Mouse (Mus musculus): ENCODE data around the gene Acyp1. TPM values are rescaled to one million over a fixed set of nuclear protein-coding genes. Genes with fewer than 3 reads are reported as not detected.

Gene Acyp1
- polyA plus RNA-seq, 2 experiments: 27.1 to 68.5 TPM

DNA sequence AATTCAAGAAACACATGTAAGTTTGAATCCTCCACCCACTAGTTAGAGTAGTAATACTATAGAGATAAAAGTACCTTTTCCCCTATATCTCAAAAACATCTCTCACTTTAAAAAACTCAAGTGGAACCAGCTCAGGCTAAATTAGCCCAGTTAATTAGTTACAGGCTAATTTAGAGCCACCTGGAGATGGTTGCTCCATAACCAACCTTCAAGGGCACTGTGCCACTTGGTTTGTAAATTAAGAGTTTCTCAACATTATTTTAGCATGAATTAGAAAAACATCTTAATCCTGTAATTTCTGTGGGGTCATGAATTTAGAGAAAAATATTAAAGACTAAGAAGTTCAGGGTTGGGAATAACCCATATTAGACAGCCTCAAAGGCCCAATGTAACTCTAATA lies 3.3 kb upstream of the Acyp1 start:
- Histone ChIP-seq H3K4me1 (replicated peaks; ENCODE audit: control insufficient read depth in 2 of 2, insufficient read depth in 2 of 2, low read length in 1 of 2) (no peaks in the 10 kb centered on the region; a peak in 1 of 4 replicates), H3K36me3 (replicated peaks; ENCODE audit: control insufficient read depth, insufficient read depth, low read depth) (no peaks in the 10 kb centered on the region), H3K9ac (replicated peaks) (no peak overlapping the region), H3K4me2 (ENCODE audit: low read depth) (no peak overlapping the region), H3K27ac (no peak overlapping the region), H3K9me3 (ENCODE audit: control insufficient read depth, low read length) (no peaks in the 10 kb centered on the region; the same call in 1 of the 2 replicates), H3K27me3 (ENCODE audit: control insufficient read depth, insufficient read depth, low read length) (peaks cover 13% of the 10 kb centered on the region), H3K4me3 (ENCODE audit: insufficient read depth in 1 of 2, low read depth in 2 of 2, low read length in 2 of 2) (no peak overlapping the region)
- ATAC-seq (ENCODE audit: insufficient read depth): no peak
- DNase-seq (ENCODE audit: low read depth in 3 of 3, low spot score in 3 of 3): no peak
- no peak for TF ChIP-seq CTCF (IDR thresholded peaks at IDR 0.05; ENCODE audit: low read depth)
- TF ChIP-seq EP300 (IDR thresholded peaks at IDR 0.05; ENCODE audit: low read depth): no peak

DNA sequence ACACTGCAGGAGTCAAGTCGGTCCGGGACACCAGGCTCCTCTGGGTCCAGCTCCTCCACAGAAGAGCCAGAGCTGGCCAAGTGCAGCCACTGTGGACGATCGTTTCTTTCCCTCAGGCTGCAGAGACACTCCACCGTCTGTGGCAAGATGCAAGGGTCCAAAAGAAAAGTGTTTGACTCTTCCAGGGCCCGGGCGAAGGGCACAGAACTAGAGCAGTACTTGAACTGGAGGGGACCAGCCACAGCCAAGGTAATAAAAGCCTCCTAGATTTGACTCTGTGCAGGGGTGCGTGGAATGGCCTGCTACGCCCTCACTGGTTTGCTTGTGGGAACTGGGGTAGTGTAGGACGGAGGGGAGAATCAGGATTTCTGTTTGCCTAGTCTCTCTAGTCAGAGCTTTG lies 2.4 kb upstream of the Acyp1 start:
- WGBS (ENCODE audit: insufficient replicate concordance): 75% methylated on average over 10 of the region's 10 CpGs
- Histone ChIP-seq H3K4me2 (ENCODE audit: low read depth) (no peak overlapping the region), H3K9me3 (ENCODE audit: control insufficient read depth, low read length) (no peaks in the 10 kb centered on the region; the same call in 1 of the 2 replicates), H3K4me1 (replicated peaks; ENCODE audit: control insufficient read depth in 2 of 2, insufficient read depth in 2 of 2, low read length in 1 of 2) (no peaks in the 10 kb centered on the region; a peak in 1 of 4 replicates), H3K4me3 (ENCODE audit: insufficient read depth in 1 of 2, low read depth in 2 of 2, low read length in 2 of 2) (no peak overlapping the region), H3K9ac (replicated peaks) (no peak overlapping the region), H3K36me3 (replicated peaks; ENCODE audit: control insufficient read depth, insufficient read depth, low read depth) (no peaks in the 10 kb centered on the region), H3K27me3 (ENCODE audit: control insufficient read depth, insufficient read depth, low read length) (peaks cover 13% of the 10 kb centered on the region), H3K27ac (no peak overlapping the region)
- ATAC-seq (ENCODE audit: insufficient read depth): no peak
- TF ChIP-seq CTCF (IDR thresholded peaks at IDR 0.05; ENCODE audit: low read depth) (no peak), EP300 (IDR thresholded peaks at IDR 0.05; ENCODE audit: low read depth) (no peak)
- no peak for DNase-seq (ENCODE audit: low read depth in 3 of 3, low spot score in 3 of 3)

DNA sequence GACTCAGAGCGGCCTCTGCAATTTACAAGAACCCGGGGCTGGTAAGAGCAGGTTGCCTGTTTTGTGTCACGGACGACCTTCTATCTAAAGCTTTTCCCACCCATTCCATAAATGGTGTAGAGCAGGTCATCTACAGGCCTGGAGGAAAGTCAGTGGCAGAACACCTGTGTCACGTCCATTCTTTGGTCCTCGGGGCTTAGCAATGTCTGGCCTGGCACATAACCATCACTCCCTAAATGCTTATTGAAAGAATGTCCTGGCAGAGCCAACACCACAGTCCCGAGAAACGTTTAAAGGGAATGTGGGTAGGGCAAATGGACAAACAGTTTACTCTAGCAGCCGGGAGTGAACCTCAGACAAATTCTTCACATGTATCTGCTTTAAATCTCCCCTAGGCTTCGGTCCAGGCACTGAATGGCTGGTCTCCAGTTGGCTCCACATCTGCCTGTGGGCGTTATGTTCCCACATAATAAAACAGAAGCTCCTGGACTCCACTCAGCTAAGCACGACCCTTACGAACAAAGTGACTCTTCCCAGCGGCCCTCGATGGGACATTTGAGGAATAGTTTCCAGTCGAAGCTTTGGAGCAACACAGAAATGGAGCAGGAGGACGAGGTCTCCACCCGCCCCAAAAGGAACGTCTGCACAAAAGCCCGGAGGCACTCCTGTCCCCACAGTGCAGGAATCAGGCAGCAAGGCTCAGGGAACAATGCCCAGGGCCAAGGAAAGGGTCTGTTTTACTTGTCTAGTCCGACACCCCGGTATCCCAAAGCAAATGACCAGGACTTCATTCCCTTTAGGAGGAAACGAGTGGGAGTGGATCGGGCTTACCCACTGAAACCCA lies 1.1 kb upstream of the Acyp1 start:
- H3K4me1 ChIP-seq (replicated peaks; ENCODE audit: control insufficient read depth in 2 of 2, insufficient read depth in 2 of 2, low read length in 1 of 2): no peaks in the 10 kb centered on the region; a peak in 1 of 4 replicates
- H3K9ac ChIP-seq (replicated peaks): no peak overlapping the region
- TF ChIP-seq EP300 (IDR thresholded peaks at IDR 0.05; ENCODE audit: low read depth): no peak
- TF ChIP-seq CTCF (IDR thresholded peaks at IDR 0.05; ENCODE audit: low read depth): no peak
- H3K27ac ChIP-seq: no peak overlapping the region
- DNase-seq (ENCODE audit: low read depth in 3 of 3, low spot score in 3 of 3) (no peak), ATAC-seq (ENCODE audit: insufficient read depth) (no peak)
- no peak overlapping the region; a peak in 1 of 4 replicates for H3K4me3 ChIP-seq (ENCODE audit: insufficient read depth in 1 of 2, low read depth in 2 of 2, low read length in 2 of 2)
- no peaks in the 10 kb centered on the region; the same call in 1 of the 2 replicates for H3K9me3 ChIP-seq (ENCODE audit: control insufficient read depth, low read length)
- H3K4me2 ChIP-seq (ENCODE audit: low read depth): peak overlapping the region; percentile 77
- 51% methylated on average over 24 of the region's 24 CpGs for WGBS (ENCODE audit: insufficient replicate concordance)
- no peaks in the 10 kb centered on the region for H3K36me3 ChIP-seq (replicated peaks; ENCODE audit: control insufficient read depth, insufficient read depth, low read depth)
- H3K27me3 ChIP-seq (ENCODE audit: control insufficient read depth, insufficient read depth, low read length): peaks cover 13% of the 10 kb centered on the region

DNA sequence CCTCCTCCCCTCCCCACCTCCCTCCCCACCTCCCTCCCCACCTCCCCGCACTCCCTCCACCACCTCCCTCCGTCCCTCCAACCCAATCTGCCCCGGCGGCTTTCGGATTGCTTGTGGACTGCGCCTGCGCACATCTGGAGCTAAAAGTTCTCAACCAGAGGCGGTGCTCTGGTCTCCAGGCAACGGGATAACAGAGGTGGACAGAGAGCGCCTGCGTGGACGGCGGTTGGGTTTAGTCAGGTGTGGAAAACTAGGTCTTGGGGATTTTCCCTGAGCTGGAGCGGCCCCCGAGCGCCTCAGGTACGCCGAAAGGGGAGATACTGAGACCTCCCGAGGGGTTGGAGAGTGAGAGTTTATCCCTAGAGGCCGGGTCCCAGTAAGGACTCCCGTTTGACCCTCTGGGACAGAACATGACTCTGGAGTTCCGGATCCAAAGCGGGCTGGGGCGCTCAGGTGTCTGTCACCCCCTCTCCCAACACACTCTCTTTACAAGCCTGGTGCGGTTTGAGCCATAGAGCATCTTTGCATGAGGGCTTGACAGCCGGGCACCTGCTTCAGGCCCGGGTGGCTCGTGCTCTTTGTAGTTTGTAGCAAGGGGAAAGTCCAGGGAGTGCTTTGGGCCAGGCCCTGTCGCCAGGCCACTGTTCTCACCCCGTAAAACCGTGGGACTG lies 383 bp upstream of the Acyp1 start, which contains the start of gene Zc2hc1c:
Gene Zc2hc1c, plus strand, starts transcription at position 106 of the 671 bp plus-strand sequence.
- no peak within 1 kb of the TSS for H3K27ac ChIP-seq
- H3K4me3 ChIP-seq (ENCODE audit: insufficient read depth in 1 of 2, low read depth in 2 of 2, low read length in 2 of 2): peak within 1 kb of the TSS; percentile 53 to 56
- no peaks in the 10 kb centered on the region for H3K36me3 ChIP-seq (replicated peaks; ENCODE audit: control insufficient read depth, insufficient read depth, low read depth)
- H3K4me2 ChIP-seq (ENCODE audit: low read depth): peak within 1 kb of the TSS; percentile 77
- H3K27me3 ChIP-seq (ENCODE audit: control insufficient read depth, insufficient read depth, low read length): peaks cover 13% of the 10 kb centered on the region
- 6% methylated on average over 30 of the region's 31 CpGs for WGBS (ENCODE audit: insufficient replicate concordance)
- H3K9me3 ChIP-seq (ENCODE audit: control insufficient read depth, low read length): no peaks in the 10 kb centered on the region
- H3K9ac ChIP-seq (replicated peaks): peak within 1 kb of the TSS; percentile 57; the same call in 1 of the 2 replicates
- ATAC-seq (ENCODE audit: insufficient read depth): peak; percentile 74
- TF ChIP-seq EP300 (IDR thresholded peaks at IDR 0.05; ENCODE audit: low read depth) (no peak), CTCF (IDR thresholded peaks at IDR 0.05; ENCODE audit: low read depth) (no peak)
- no peaks in the 10 kb centered on the region; a peak in 1 of 4 replicates for H3K4me1 ChIP-seq (replicated peaks; ENCODE audit: control insufficient read depth in 2 of 2, insufficient read depth in 2 of 2, low read length in 1 of 2)
- peak; percentile 61 to 76 (median 65) for DNase-seq (ENCODE audit: low read depth in 3 of 3, low spot score in 3 of 3)

DNA sequence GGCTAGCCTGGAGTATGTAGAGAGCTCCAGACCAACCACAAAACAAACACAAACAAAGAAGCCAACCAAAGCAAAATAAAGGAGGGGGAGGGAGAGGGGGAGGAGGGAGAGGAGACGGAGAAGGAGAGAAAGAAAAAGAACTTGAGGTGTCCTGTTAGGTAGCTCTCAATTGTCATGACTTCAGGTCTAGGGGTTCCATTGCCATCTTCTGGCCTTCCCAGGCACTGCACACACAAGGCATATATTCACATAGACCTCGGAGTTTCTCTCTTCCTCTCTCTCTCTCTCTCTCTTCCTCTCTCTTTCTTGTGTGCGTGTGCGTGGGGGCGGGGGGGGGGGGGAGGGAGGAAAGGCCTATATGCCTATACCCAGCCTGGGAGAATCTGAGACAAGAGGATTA lies 1.3 kb downstream of the Acyp1 start:
- TF ChIP-seq EP300 (IDR thresholded peaks at IDR 0.05; ENCODE audit: low read depth): no peak
- peak; percentile 63 for TF ChIP-seq CTCF (IDR thresholded peaks at IDR 0.05; ENCODE audit: low read depth)
- H3K4me1 ChIP-seq (replicated peaks; ENCODE audit: control insufficient read depth in 2 of 2, insufficient read depth in 2 of 2, low read length in 1 of 2): no peaks in the 10 kb centered on the region; a peak in 1 of 4 replicates
- no peak overlapping the region for H3K4me3 ChIP-seq (ENCODE audit: insufficient read depth in 1 of 2, low read depth in 2 of 2, low read length in 2 of 2)
- H3K27me3 ChIP-seq (ENCODE audit: control insufficient read depth, insufficient read depth, low read length): peaks cover 13% of the 10 kb centered on the region
- no peak overlapping the region for H3K27ac ChIP-seq
- no peaks in the 10 kb centered on the region for H3K9me3 ChIP-seq (ENCODE audit: control insufficient read depth, low read length)
- WGBS (ENCODE audit: insufficient replicate concordance): 33% methylated on average over 3 of the region's 5 CpGs
- peak in 2 of 3 experiments; percentile 26 to 37 for DNase-seq (ENCODE audit: low read depth in 3 of 3, low spot score in 3 of 3)
- no peak overlapping the region for H3K4me2 ChIP-seq (ENCODE audit: low read depth)
- ATAC-seq (ENCODE audit: insufficient read depth): no peak
- H3K9ac ChIP-seq (replicated peaks): no peak overlapping the region
- no peaks in the 10 kb centered on the region for H3K36me3 ChIP-seq (replicated peaks; ENCODE audit: control insufficient read depth, insufficient read depth, low read depth)

Data from liver, embryonic 14.5 days (tissue).